Mouse (Mus musculus) CH12.LX (cell line): ENCODE measurements around the gene Dab1. TPM values are rescaled to one million over a fixed set of nuclear protein-coding genes. Genes with fewer than 3 reads are reported as not detected.

Experiments used
- DNase-seq: peaks from one replicate; pipeline ENCODE4 v3.0.0-alpha.2; 2013; ENCODE audit errors: extremely low read depth
- H3K27ac ChIP-seq: 2 replicates; pipeline ENCODE4 v1.5.1; 2012; ENCODE audit warnings: low read depth, mild to moderate bottlenecking, control low read depth, moderate library complexity; ENCODE audit not compliant: insufficient read depth
- H3K27me3 ChIP-seq: replicated peaks from 2 replicates; pipeline ENCODE3; 2012; ENCODE audit warnings: inconsistent platforms
- H3K36me3 ChIP-seq, 2 experiments: replicated peaks in 1 of 2; 2 replicates each; pipeline versions ENCODE3 to v1.6.1; 2012; ENCODE audit warnings: inconsistent platforms in 1 of 2, low read length in 1 of 2, mild to moderate bottlenecking in 1 of 2, mixed read lengths in 1 of 2, moderate library complexity in 1 of 2; ENCODE audit not compliant: control insufficient read depth in 1 of 2, insufficient read depth in 1 of 2
- H3K4me1 ChIP-seq, 2 experiments: 2 replicates each; pipeline ENCODE4 v1.6.1; 2012; ENCODE audit warnings: inconsistent platforms in 1 of 2, moderate library complexity in 1 of 2; ENCODE audit not compliant: insufficient read depth in 2 of 2, control insufficient read depth in 1 of 2
- H3K4me2 ChIP-seq: 2 replicates; pipeline ENCODE4 v1.6.1; 2012; ENCODE audit warnings: low read depth, mild to moderate bottlenecking, control low read depth; ENCODE audit not compliant: poor library complexity, insufficient read depth, severe bottlenecking
- H3K4me3 ChIP-seq, 3 experiments: fragments of 150-350 bp in 1 of 3; sonication (generic) in 1 of 3; replicated peaks in 1 of 3; 2 replicates each; pipeline versions ENCODE3 to v1.5.1; 2011 to 2012; ENCODE audit warnings: low read depth in 2 of 3, low read length in 2 of 3, mild to moderate bottlenecking in 2 of 3, moderate library complexity in 2 of 3, control low read depth in 1 of 3, improper control_type of control experiment in 1 of 3, inconsistent platforms in 1 of 3, mixed read lengths in 1 of 3; ENCODE audit not compliant: poor library complexity in 1 of 3
- H3K79me2 ChIP-seq: replicated peaks from 2 replicates; pipeline ENCODE4 v1.6.1; 2012; ENCODE audit warnings: mild to moderate bottlenecking, moderate library complexity; ENCODE audit not compliant: control insufficient read depth, poor library complexity, insufficient read depth, severe bottlenecking; ENCODE audit errors: extremely low read depth
- H3K9ac ChIP-seq: 2 replicates; pipeline ENCODE4 v1.6.1; 2012; ENCODE audit warnings: low read depth, mild to moderate bottlenecking, control low read depth, moderate library complexity; ENCODE audit not compliant: insufficient read depth
- H3K9me3 ChIP-seq: replicated peaks from 2 replicates; pipeline ENCODE3; 2012; ENCODE audit warnings: low read length, inconsistent platforms, mixed read lengths
- BHLHE40 ChIP-seq: IDR thresholded peaks from 2 replicates; pipeline ENCODE4 v1.6.1; 2011; ENCODE audit warnings: mild to moderate bottlenecking, low read depth, low read length, improper control_type of control experiment
- CHD1 ChIP-seq: IDR thresholded peaks from 2 replicates; pipeline ENCODE4 v1.6.1; 2012; ENCODE audit warnings: low read depth, low read length, improper control_type of control experiment, inconsistent platforms
- CHD2 ChIP-seq: IDR thresholded peaks from 2 replicates; pipeline ENCODE4 v1.6.1; 2011; ENCODE audit warnings: low read length, improper control_type of control experiment
- CTCF ChIP-seq, 2 experiments: IDR thresholded peaks in 1 of 2; conservative IDR thresholded peaks in 1 of 2; 2 replicates each; pipeline ENCODE4 v1.5.1; 2011 to 2012; ENCODE audit warnings: low read depth in 2 of 2, low read length in 2 of 2, improper control_type of control experiment in 1 of 2, inconsistent platforms in 1 of 2, mild to moderate bottlenecking in 1 of 2, moderate library complexity in 1 of 2
- ELF1 ChIP-seq: IDR thresholded peaks from 2 replicates; pipeline ENCODE4 v1.6.1; 2014; ENCODE audit warnings: low read depth, mild to moderate bottlenecking, inconsistent platforms, low read length, improper control_type of control experiment
- EP300 ChIP-seq: IDR thresholded peaks from 2 replicates; pipeline ENCODE4 v1.6.1; 2011; ENCODE audit warnings: low read length, improper control_type of control experiment
- ETS1 ChIP-seq: conservative IDR thresholded peaks from 2 replicates; pipeline ENCODE4 v1.6.1; 2012; ENCODE audit warnings: low read depth, mild to moderate bottlenecking, inconsistent platforms, low read length, improper control_type of control experiment, moderate library complexity
- GABPA ChIP-seq: IDR thresholded peaks from 2 replicates; pipeline ENCODE4 v1.6.1; 2012; ENCODE audit warnings: low read depth, low read length, improper control_type of control experiment, inconsistent platforms; ENCODE audit not compliant: insufficient replicate concordance
- HCFC1 ChIP-seq: IDR thresholded peaks from 2 replicates; pipeline ENCODE4 v1.6.1; 2012; ENCODE audit warnings: low read depth, mild to moderate bottlenecking, inconsistent platforms, low read length, improper control_type of control experiment
- IRF4 ChIP-seq: IDR thresholded peaks from 2 replicates; pipeline ENCODE4 v1.6.1; 2014; ENCODE audit warnings: low read depth, mild to moderate bottlenecking, inconsistent platforms, low read length, improper control_type of control experiment
- JUN ChIP-seq: IDR thresholded peaks from 2 replicates; pipeline ENCODE4 v1.6.1; 2011; ENCODE audit warnings: low read depth, mild to moderate bottlenecking, low read length, improper control_type of control experiment, moderate library complexity; ENCODE audit not compliant: insufficient read depth
- JUND ChIP-seq: conservative IDR thresholded peaks from 2 replicates; pipeline ENCODE4 v1.6.1; 2011; ENCODE audit warnings: low read depth, low read length, improper control_type of control experiment
- KAT2A ChIP-seq: IDR thresholded peaks from 2 replicates; pipeline ENCODE4 v1.6.1; 2012; ENCODE audit warnings: low read length, improper control_type of control experiment, inconsistent platforms; ENCODE audit not compliant: insufficient replicate concordance
- MAFK ChIP-seq: IDR thresholded peaks from 2 replicates; pipeline ENCODE4 v1.6.1; 2011; ENCODE audit warnings: low read length, improper control_type of control experiment; ENCODE audit not compliant: insufficient replicate concordance
- MAX ChIP-seq: IDR thresholded peaks from 2 replicates; pipeline ENCODE4 v1.6.1; 2011; ENCODE audit warnings: low read length, improper control_type of control experiment
- MAZ ChIP-seq: IDR thresholded peaks from 2 replicates; pipeline ENCODE4 v1.6.1; 2012; ENCODE audit warnings: low read depth, mild to moderate bottlenecking, inconsistent platforms, low read length, improper control_type of control experiment, moderate library complexity
- MEF2A ChIP-seq: IDR thresholded peaks from 2 replicates; pipeline ENCODE4 v1.6.1; 2014; ENCODE audit warnings: low read depth, mild to moderate bottlenecking, inconsistent platforms, low read length, improper control_type of control experiment, borderline replicate concordance
- MXI1 ChIP-seq: IDR thresholded peaks from 2 replicates; pipeline ENCODE4 v1.6.1; 2011; ENCODE audit warnings: mild to moderate bottlenecking, low read depth, low read length, improper control_type of control experiment
- PAX5 ChIP-seq: IDR thresholded peaks from 2 replicates; pipeline ENCODE4 v1.6.1; 2012; ENCODE audit warnings: low read length, inconsistent platforms, mixed read lengths
- POLR2A ChIP-seq: IDR thresholded peaks from 2 replicates; pipeline ENCODE4 v1.6.1; 2011; ENCODE audit warnings: low read depth, mild to moderate bottlenecking, improper control_type of control experiment, low read length
- POLR2AphosphoS2 ChIP-seq: IDR thresholded peaks from 2 replicates; pipeline ENCODE4 v1.6.1; 2011; ENCODE audit warnings: low read depth, low read length, improper control_type of control experiment
- SMC3 ChIP-seq: IDR thresholded peaks from 2 replicates; pipeline ENCODE4 v1.6.1; 2011; ENCODE audit warnings: low read depth, low read length, improper control_type of control experiment
- TBP ChIP-seq: conservative IDR thresholded peaks from 2 replicates; pipeline ENCODE4 v1.6.1; 2011; ENCODE audit warnings: low read depth, low read length, improper control_type of control experiment
- UBTF ChIP-seq: IDR thresholded peaks from 2 replicates; pipeline ENCODE4 v1.6.1; 2012; ENCODE audit warnings: low read depth, mild to moderate bottlenecking, inconsistent platforms, low read length, improper control_type of control experiment, moderate library complexity
- ZC3H11A ChIP-seq: IDR thresholded peaks from 2 replicates; pipeline ENCODE4 v1.6.1; 2012; ENCODE audit warnings: low read depth, mild to moderate bottlenecking, inconsistent platforms, low read length, improper control_type of control experiment
- ZKSCAN1 ChIP-seq: IDR thresholded peaks from 2 replicates; pipeline ENCODE4 v1.6.1; 2012; ENCODE audit warnings: low read depth, inconsistent platforms, low read length, improper control_type of control experiment, borderline replicate concordance
- ZNF384 ChIP-seq: IDR thresholded peaks from 2 replicates; pipeline ENCODE4 v1.6.1; 2012; ENCODE audit warnings: low read depth, low read length, improper control_type of control experiment, inconsistent platforms
- dilution Hi-C: fragments of 300-500 bp; cut with MboI; formaldehyde crosslinking; loops from 2 replicates; pipeline ENCODE4 v1.14.3; 2020; ENCODE audit warnings: low sequenced_read_pairs; ENCODE audit not compliant: extremely low pct_unique_long_range_greater_than_20kb, extremely low pct_ligation_motif_present
- in situ Hi-C: fragments of 300-500 bp; cut with MboI; formaldehyde crosslinking; loops from 3 replicates; pipeline ENCODE4 v1.14.3; 2019; ENCODE audit warnings: low sequenced_read_pairs, low pct_ligation_motif_present, low pct_unique_long_range_greater_than_20kb, mixed read lengths
- polyA plus RNA-seq: library from polyadenylated mRNA; unstranded; fragments of >175 nt; gene quantifications from 2 replicates; pipeline ENCODE4 v1.2.1, GENCODE M21; 2012; ENCODE audit warnings: low read depth; ENCODE audit not compliant: insufficient read length
- total RNA-seq, 2 experiments: library from RNA; depleted of rRNA; stranded (reverse); fragments of 300-350 nt in 1 of 2; fragments of >200 nt in 1 of 2; gene quantifications; 2 replicates each; pipeline ENCODE4 v1.2.3; 2012 to 2014

The Dab1 gene
- total and polyA plus RNA-seq, 3 experiments: not detected

DNA sequence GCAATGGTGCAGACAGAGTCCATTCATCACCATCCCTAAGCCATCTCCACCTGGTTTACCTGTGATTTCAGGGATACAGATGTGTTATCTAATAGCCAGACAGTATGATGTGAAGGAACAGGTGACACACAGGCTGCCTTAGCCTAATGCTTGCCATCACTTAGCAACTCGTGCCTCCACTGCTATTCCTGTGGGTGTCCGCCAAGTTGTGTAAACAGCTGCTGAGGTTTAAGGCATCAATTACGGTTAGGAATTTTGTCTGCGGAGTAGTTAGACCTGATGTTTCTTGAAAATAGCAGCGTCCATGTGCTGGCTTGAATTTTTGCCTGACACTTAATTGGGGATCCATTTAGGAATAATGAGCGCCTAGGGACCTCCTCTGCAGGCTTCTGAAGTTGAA, 487.1 kb downstream of the Dab1 start:
- H3K4me3 ChIP-seq: no peak overlapping the region
- in situ Hi-C loops (no loop called here), dilution Hi-C loops (no loop called here)
- no peaks in the 10 kb centered on the region for H3K27me3 ChIP-seq
- no peak overlapping the region for H3K4me2 ChIP-seq
- no peak for TF ChIP-seq IRF4
- no peak for TF ChIP-seq EP300
- TF ChIP-seq SMC3: no peak
- no peak for TF ChIP-seq MAZ
- TF ChIP-seq GABPA: no peak
- no peak for TF ChIP-seq JUND
- no peak for TF ChIP-seq PAX5
- no peak for TF ChIP-seq UBTF
- no peak for TF ChIP-seq ZC3H11A
- no peak for TF ChIP-seq ZNF384
- TF ChIP-seq POLR2AphosphoS2: no peak
- TF ChIP-seq HCFC1: no peak
- no peak for TF ChIP-seq MAX
- TF ChIP-seq MXI1: no peak
- TF ChIP-seq BHLHE40: no peak
- no peak for TF ChIP-seq CTCF (conservative IDR thresholded peaks at IDR 0.05 in 1 of 2, IDR thresholded peaks at IDR 0.05 in 1 of 2; ENCODE audit: low read depth in 2 of 2, low read length in 2 of 2)
- TF ChIP-seq CHD2: no peak
- no peak for TF ChIP-seq POLR2A
- no peaks in the 10 kb centered on the region for H3K36me3 ChIP-seq
- H3K4me1 ChIP-seq: no peaks in the 10 kb centered on the region
- no peak overlapping the region for H3K27ac ChIP-seq
- no peaks in the 10 kb centered on the region for H3K79me2 ChIP-seq
- no peak overlapping the region for H3K9ac ChIP-seq
- peaks cover 76% of the 10 kb centered on the region for H3K9me3 ChIP-seq
- no peak for DNase-seq

- no peak overlapping the region for H3K4me2 ChIP-seq
- H3K4me1 ChIP-seq: no peaks in the 10 kb centered on the region
- no peak overlapping the region for H3K4me3 ChIP-seq
- no peaks in the 10 kb centered on the region for H3K79me2 ChIP-seq
- no peak overlapping the region for H3K27ac ChIP-seq
- peaks cover 65% of the 10 kb centered on the region for H3K9me3 ChIP-seq
- no peak for DNase-seq
- in situ Hi-C loops: no loop called here
- no peaks in the 10 kb centered on the region for H3K36me3 ChIP-seq
- dilution Hi-C loops: no loop called here
- no peaks in the 10 kb centered on the region for H3K27me3 ChIP-seq
- TF ChIP-seq BHLHE40 (no peak), MAFK (no peak), ZKSCAN1 (no peak), HCFC1 (no peak), JUND (no peak), ELF1 (no peak), TBP (no peak), JUN (no peak), PAX5 (no peak), MEF2A (no peak), ETS1 (no peak), CHD1 (no peak), KAT2A (no peak)
- no peak overlapping the region for H3K9ac ChIP-seq
Measured at GRCm38 (mm10) chr4:104111614-104112013, 492.5 kb downstream of the Dab1 start.
